Mouse (Mus musculus): Measurements from ENCODE around the gene Surf6. TPM values are rescaled to one million over a fixed set of nuclear protein-coding genes. Genes with fewer than 3 reads are reported as not detected.
A peak's percentile ranks its signal among the peaks of the same experiment; 100 is the strongest.

Gene Surf6
- polyA plus RNA-seq, 1 experiment: 7.0 TPM

- peak overlapping the region; percentile 96; the same call in 1 of the 2 replicates for H3K4me3 ChIP-seq (ENCODE audit: insufficient read depth, low read depth, low read length)
- DNase-seq: no peak
- no peak overlapping the region for H3K27ac ChIP-seq (ENCODE audit: insufficient read depth, low read depth, low read length)
- no peaks in the 10 kb centered on the region for H3K27me3 ChIP-seq (replicated peaks; ENCODE audit: control insufficient read depth, insufficient read depth, low read length)
- 46% methylated on average over 5 of the region's 5 CpGs for WGBS
- H3K4me1 ChIP-seq (ENCODE audit: control insufficient read depth, insufficient read depth, low read length): peaks cover 14% of the 10 kb centered on the region
- TF ChIP-seq CTCF (conservative IDR thresholded peaks at IDR 0.05; ENCODE audit: insufficient read depth, insufficient read length, low read depth, low read length) (no peak), POLR2A (IDR thresholded peaks at IDR 0.05; ENCODE audit: low read depth, low read length) (no peak)
- H3K36me3 ChIP-seq (ENCODE audit: control insufficient read depth, insufficient read depth, low read length): peaks cover 4% of the 10 kb centered on the region; the same call in 1 of the 2 replicates
These were observed 9.6 kb upstream of the Surf6 start for GRCm38 (mm10) chr2:26912253-26912770.

- Histone ChIP-seq H3K4me1 (ENCODE audit: control insufficient read depth, insufficient read depth, low read length) (peaks cover 10% of the 10 kb centered on the region; the same call in 1 of the 2 replicates), H3K36me3 (ENCODE audit: control insufficient read depth, insufficient read depth, low read length) (peaks cover 4% of the 10 kb centered on the region; the same call in 1 of the 2 replicates), H3K27ac (ENCODE audit: insufficient read depth, low read depth, low read length) (peak overlapping the region; percentile 78), H3K27me3 (replicated peaks; ENCODE audit: control insufficient read depth, insufficient read depth, low read length) (no peaks in the 10 kb centered on the region), H3K4me3 (ENCODE audit: insufficient read depth, low read depth, low read length) (peak overlapping the region; percentile 96)
- TF ChIP-seq CTCF (conservative IDR thresholded peaks at IDR 0.05; ENCODE audit: insufficient read depth, insufficient read length, low read depth, low read length) (no peak), POLR2A (IDR thresholded peaks at IDR 0.05; ENCODE audit: low read depth, low read length) (no peak)
- DNase-seq: no peak
- under 1% methylated on average over 37 of the region's 37 CpGs for WGBS
These were observed 8.5 kb upstream of the Surf6 start for GRCm38 (mm10) chr2:26910994-26911765.

GRCm38 (mm10) chr2:26910124-26910993, 7.7 kb upstream of the Surf6 start, which contains the start of the genes Med22 and Rpl7a:
TSS of gene Med22 (minus strand) at chr2:26910677.
TSS of gene Rpl7a (plus strand) at chr2:26910764.
- Histone ChIP-seq H3K27ac (ENCODE audit: insufficient read depth, low read depth, low read length) (peak within 1 kb of the TSS; percentile 78), H3K36me3 (ENCODE audit: control insufficient read depth, insufficient read depth, low read length) (peaks cover 4% of the 10 kb centered on the region; the same call in 1 of the 2 replicates), H3K4me3 (ENCODE audit: insufficient read depth, low read depth, low read length) (peak within 1 kb of the TSS; percentile 96), H3K4me1 (ENCODE audit: control insufficient read depth, insufficient read depth, low read length) (peaks cover 9% of the 10 kb centered on the region; the same call in 1 of the 2 replicates), H3K27me3 (replicated peaks; ENCODE audit: control insufficient read depth, insufficient read depth, low read length) (no peaks in the 10 kb centered on the region)
- WGBS: 1% methylated on average over 74 of the region's 74 CpGs
- peak; percentile 100 for DNase-seq
- TF ChIP-seq POLR2A (IDR thresholded peaks at IDR 0.05; ENCODE audit: low read depth, low read length) (peak; percentile 82), CTCF (conservative IDR thresholded peaks at IDR 0.05; ENCODE audit: insufficient read depth, insufficient read length, low read depth, low read length) (no peak)

- Histone ChIP-seq H3K4me3 (ENCODE audit: insufficient read depth, low read depth, low read length) (peak overlapping the region; percentile 82), H3K36me3 (ENCODE audit: control insufficient read depth, insufficient read depth, low read length) (peaks cover 4% of the 10 kb centered on the region; the same call in 1 of the 2 replicates), H3K4me1 (ENCODE audit: control insufficient read depth, insufficient read depth, low read length) (peaks cover 6% of the 10 kb centered on the region; the same call in 1 of the 2 replicates), H3K27me3 (replicated peaks; ENCODE audit: control insufficient read depth, insufficient read depth, low read length) (no peaks in the 10 kb centered on the region), H3K27ac (ENCODE audit: insufficient read depth, low read depth, low read length) (peak overlapping the region; percentile 77)
- no peak for DNase-seq
- no peak for TF ChIP-seq CTCF (conservative IDR thresholded peaks at IDR 0.05; ENCODE audit: insufficient read depth, insufficient read length, low read depth, low read length)
- TF ChIP-seq POLR2A (IDR thresholded peaks at IDR 0.05; ENCODE audit: low read depth, low read length): no peak
These were observed 6.7 kb upstream of the Surf6 start for GRCm38 (mm10) chr2:26909387-26909784.

- H3K4me1 ChIP-seq (ENCODE audit: control insufficient read depth, insufficient read depth, low read length): peaks cover 8% of the 10 kb centered on the region
- H3K27ac ChIP-seq (ENCODE audit: insufficient read depth, low read depth, low read length): no peak overlapping the region
- H3K27me3 ChIP-seq (replicated peaks; ENCODE audit: control insufficient read depth, insufficient read depth, low read length): no peaks in the 10 kb centered on the region
- TF ChIP-seq CTCF (conservative IDR thresholded peaks at IDR 0.05; ENCODE audit: insufficient read depth, insufficient read length, low read depth, low read length): no peak
- TF ChIP-seq POLR2A (IDR thresholded peaks at IDR 0.05; ENCODE audit: low read depth, low read length): no peak
- H3K4me3 ChIP-seq (ENCODE audit: insufficient read depth, low read depth, low read length): no peak overlapping the region
- peaks cover 4% of the 10 kb centered on the region; the same call in 1 of the 2 replicates for H3K36me3 ChIP-seq (ENCODE audit: control insufficient read depth, insufficient read depth, low read length)
- WGBS: 72% methylated on average over 18 of the region's 18 CpGs
- no peak for DNase-seq
These were observed 6.2 kb upstream of the Surf6 start for GRCm38 (mm10) chr2:26908710-26909386.

- peaks cover 14% of the 10 kb centered on the region for H3K4me1 ChIP-seq (ENCODE audit: control insufficient read depth, insufficient read depth, low read length)
- peak; percentile 71 for DNase-seq
- TF ChIP-seq POLR2A (IDR thresholded peaks at IDR 0.05; ENCODE audit: low read depth, low read length): no peak
- TF ChIP-seq CTCF (conservative IDR thresholded peaks at IDR 0.05; ENCODE audit: insufficient read depth, insufficient read length, low read depth, low read length): peak; percentile 87
- H3K27ac ChIP-seq (ENCODE audit: insufficient read depth, low read depth, low read length): no peak overlapping the region
- WGBS: 8% methylated on average over 4 of the region's 4 CpGs
- H3K27me3 ChIP-seq (replicated peaks; ENCODE audit: control insufficient read depth, insufficient read depth, low read length): no peaks in the 10 kb centered on the region
- H3K4me3 ChIP-seq (ENCODE audit: insufficient read depth, low read depth, low read length): no peak overlapping the region
- no peaks in the 10 kb centered on the region for H3K36me3 ChIP-seq (ENCODE audit: control insufficient read depth, insufficient read depth, low read length)
These were observed 4.4 kb upstream of the Surf6 start for GRCm38 (mm10) chr2:26907109-26907508.

Measured in kidney, adult 2 months (tissue).